Mouse (Mus musculus): Measurements from ENCODE around the gene Ubac2. TPM values are rescaled to one million over a fixed set of nuclear protein-coding genes. Genes with fewer than 3 reads are reported as not detected.

The Ubac2 gene
- polyA plus RNA-seq (2012; rRNA removed) = 9.4 and 10.1 TPM in 2 replicates
- 16.4 TPM in 2 replicates for polyA plus RNA-seq (2014; fragmentation: Nextera tagmentation; extraction: Ambion mirVana)

DNA sequence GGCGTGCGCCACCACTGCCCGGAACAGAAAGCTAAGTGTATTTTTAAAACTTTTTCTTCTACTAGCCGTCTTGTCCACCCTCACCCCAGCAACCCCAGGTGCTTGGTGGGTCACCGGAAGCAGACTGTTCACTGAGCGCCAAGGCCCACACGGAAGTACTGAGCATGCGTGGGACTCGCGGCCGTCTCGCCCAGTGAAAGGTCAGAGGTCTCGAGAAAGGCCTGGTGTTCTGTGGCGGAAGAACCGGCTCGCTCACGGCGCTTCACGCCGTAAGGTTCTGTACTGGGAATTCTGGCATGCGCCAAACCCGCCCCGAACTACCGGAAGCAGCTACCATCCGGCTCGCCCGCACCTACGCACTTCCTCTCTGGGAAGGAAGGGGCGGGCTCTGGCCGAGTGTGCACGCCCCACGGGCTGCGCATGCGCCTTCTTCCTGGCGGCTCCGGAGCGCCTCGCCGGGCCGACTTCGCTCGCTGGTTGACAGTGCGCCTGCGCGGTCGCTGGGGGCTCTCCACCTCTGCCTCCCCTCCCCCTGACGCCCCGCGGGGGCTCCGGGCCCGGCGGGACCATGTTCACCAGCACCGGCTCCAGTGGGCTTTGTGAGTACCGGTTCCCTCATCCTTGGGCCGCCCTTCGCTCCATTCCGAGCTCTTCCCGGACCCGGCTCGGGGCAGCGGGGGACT is at the start of gene Ubac2:
TSS of gene Ubac2 (plus strand) at position 445 of the 683 bp plus-strand sequence.
- Histone ChIP-seq H3K4me1 (replicated peaks; ENCODE audit: control insufficient read depth in 2 of 2, insufficient read depth in 2 of 2, low read length in 1 of 2) (peaks cover 3 to 13% of the 10 kb centered on the region in 2 experiments; a peak in 2 of 4 replicates), H3K27me3 (ENCODE audit: control insufficient read depth, insufficient read depth, low read length) (no peaks in the 10 kb centered on the region), H3K36me3 (replicated peaks; ENCODE audit: control insufficient read depth, insufficient read depth, low read depth) (no peaks in the 10 kb centered on the region), H3K9ac (replicated peaks) (peak within 1 kb of the TSS; percentile 83), H3K4me3 (ENCODE audit: insufficient read depth in 1 of 2, low read depth in 2 of 2, low read length in 2 of 2) (peak within 1 kb of the TSS; percentile 71), H3K4me2 (ENCODE audit: low read depth) (peak within 1 kb of the TSS; percentile 93), H3K27ac (peak within 1 kb of the TSS; percentile 90), H3K9me3 (ENCODE audit: control insufficient read depth, low read length) (no peaks in the 10 kb centered on the region)
- under 1% methylated on average over 59 of the region's 61 CpGs for WGBS (ENCODE audit: insufficient replicate concordance)
- TF ChIP-seq EP300 (IDR thresholded peaks at IDR 0.05; ENCODE audit: low read depth) (no peak), CTCF (IDR thresholded peaks at IDR 0.05; ENCODE audit: low read depth) (peak; percentile 16; the same call in 1 of the 2 replicates)
- ATAC-seq (ENCODE audit: insufficient read depth) (peak; percentile 97), DNase-seq (ENCODE audit: low read depth in 3 of 3, low spot score in 3 of 3) (peak; percentile 91 to 93 (median 93))

DNA sequence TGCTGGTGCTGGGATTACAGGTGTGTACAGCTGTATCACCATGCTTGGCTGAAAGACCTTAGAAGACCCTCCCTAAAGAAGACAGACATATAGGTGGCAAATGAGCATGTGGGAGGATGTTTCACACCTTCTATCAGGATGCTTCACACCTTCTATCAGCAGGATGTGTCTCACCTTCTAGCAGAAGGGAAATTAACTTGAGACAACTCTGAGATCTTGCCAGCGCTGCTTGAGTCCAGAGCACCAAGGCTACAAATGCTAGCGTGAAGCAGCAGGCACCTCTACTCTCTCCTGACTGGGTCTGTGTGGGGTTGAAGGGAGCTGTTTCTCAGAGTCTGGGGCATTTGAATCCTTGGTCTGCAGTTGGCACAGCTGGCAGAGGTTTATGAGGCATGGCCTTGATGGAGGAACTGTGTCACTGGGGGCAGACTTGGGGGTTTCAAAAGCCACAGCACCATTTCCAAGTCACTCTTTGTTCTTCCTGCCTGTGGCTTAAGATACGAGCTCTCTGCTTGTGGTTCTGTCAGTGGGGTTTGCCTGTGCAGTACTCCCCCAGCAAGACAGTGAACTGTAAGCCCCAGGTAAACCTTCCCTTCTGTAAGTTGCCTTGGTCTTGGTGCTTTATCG is 48.5 kb upstream of the Ubac2 start:
- no peaks in the 10 kb centered on the region; a peak in 1 of 4 replicates for H3K4me1 ChIP-seq (replicated peaks; ENCODE audit: control insufficient read depth in 2 of 2, insufficient read depth in 2 of 2, low read length in 1 of 2)
- no peaks in the 10 kb centered on the region for H3K27me3 ChIP-seq (ENCODE audit: control insufficient read depth, insufficient read depth, low read length)
- DNase-seq (ENCODE audit: low read depth in 3 of 3, low spot score in 3 of 3) = no peak
- no peak for ATAC-seq (ENCODE audit: insufficient read depth)
- TF ChIP-seq EP300 (IDR thresholded peaks at IDR 0.05; ENCODE audit: low read depth) (no peak), CTCF (IDR thresholded peaks at IDR 0.05; ENCODE audit: low read depth) (no peak)
- no peak overlapping the region for H3K27ac ChIP-seq
- no peak overlapping the region for H3K4me2 ChIP-seq (ENCODE audit: low read depth)
- WGBS (ENCODE audit: insufficient replicate concordance) = 63% methylated on average over 4 of the region's 4 CpGs
- no peaks in the 10 kb centered on the region for H3K36me3 ChIP-seq (replicated peaks; ENCODE audit: control insufficient read depth, insufficient read depth, low read depth)
- no peaks in the 10 kb centered on the region for H3K9me3 ChIP-seq (ENCODE audit: control insufficient read depth, low read length)
- H3K9ac ChIP-seq (replicated peaks) = no peak overlapping the region
- H3K4me3 ChIP-seq (ENCODE audit: insufficient read depth in 1 of 2, low read depth in 2 of 2, low read length in 2 of 2) = no peak overlapping the region

DNA sequence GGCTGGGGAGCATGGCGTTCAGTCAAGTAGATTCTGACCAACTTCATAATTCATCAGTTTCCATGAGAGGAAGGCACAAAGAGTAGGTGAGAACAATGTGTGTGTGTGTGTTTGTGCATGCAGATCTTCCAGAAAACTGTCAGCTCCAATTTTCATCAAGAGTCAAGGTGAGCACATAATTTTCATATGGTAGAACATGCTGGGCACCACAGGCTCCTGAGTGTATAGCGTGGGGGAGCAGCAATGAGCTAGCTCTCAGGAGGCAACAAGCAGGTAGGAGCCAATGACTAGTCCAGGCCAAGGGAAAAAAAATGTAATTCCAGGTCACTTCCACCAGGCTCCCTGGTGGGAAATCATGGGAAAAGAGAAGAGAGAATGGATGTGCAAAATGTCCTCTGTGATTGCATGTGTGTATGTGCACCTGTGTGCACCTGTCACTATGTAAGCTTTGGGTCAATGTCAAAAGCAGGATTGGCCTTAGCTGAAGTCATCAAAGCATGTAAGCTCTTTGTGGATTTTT is 45.4 kb upstream of the Ubac2 start:
- H3K9ac ChIP-seq (replicated peaks) = no peak overlapping the region
- TF ChIP-seq CTCF (IDR thresholded peaks at IDR 0.05; ENCODE audit: low read depth) = no peak
- ATAC-seq (ENCODE audit: insufficient read depth) = no peak
- no peaks in the 10 kb centered on the region for H3K9me3 ChIP-seq (ENCODE audit: control insufficient read depth, low read length)
- no peak for DNase-seq (ENCODE audit: low read depth in 3 of 3, low spot score in 3 of 3)
- H3K27me3 ChIP-seq (ENCODE audit: control insufficient read depth, insufficient read depth, low read length) = no peaks in the 10 kb centered on the region
- H3K4me2 ChIP-seq (ENCODE audit: low read depth) = no peak overlapping the region
- WGBS (ENCODE audit: insufficient replicate concordance) = 56% methylated on average over 2 of the region's 2 CpGs
- no peak overlapping the region for H3K27ac ChIP-seq
- no peaks in the 10 kb centered on the region for H3K4me1 ChIP-seq (replicated peaks; ENCODE audit: control insufficient read depth in 2 of 2, insufficient read depth in 2 of 2, low read length in 1 of 2)
- no peaks in the 10 kb centered on the region for H3K36me3 ChIP-seq (replicated peaks; ENCODE audit: control insufficient read depth, insufficient read depth, low read depth)
- no peak overlapping the region for H3K4me3 ChIP-seq (ENCODE audit: insufficient read depth in 1 of 2, low read depth in 2 of 2, low read length in 2 of 2)

DNA sequence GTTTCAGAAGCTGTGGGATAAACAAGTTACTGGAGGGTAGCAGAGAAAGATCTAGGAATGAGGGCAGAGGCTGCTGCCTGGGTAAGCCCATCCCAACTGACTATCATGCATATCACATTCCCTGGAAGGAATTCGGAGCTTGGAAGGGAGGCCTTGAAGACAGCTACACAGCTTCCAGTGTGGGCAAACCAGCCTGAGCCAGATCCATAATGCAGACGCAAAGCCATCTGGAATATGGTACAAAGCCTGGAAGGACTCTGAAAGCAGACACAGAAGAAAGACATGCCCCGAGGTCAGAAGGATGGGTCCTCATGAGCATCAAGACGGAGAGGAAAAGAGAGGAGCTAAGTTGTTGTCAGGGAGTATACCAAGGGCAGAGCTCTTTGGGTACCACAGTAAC is 40.3 kb upstream of the Ubac2 start:
- H3K27ac ChIP-seq = no peak overlapping the region
- ATAC-seq (ENCODE audit: insufficient read depth) = no peak
- no peaks in the 10 kb centered on the region for H3K9me3 ChIP-seq (ENCODE audit: control insufficient read depth, low read length)
- 65% methylated on average over 4 of the region's 4 CpGs for WGBS (ENCODE audit: insufficient replicate concordance)
- H3K4me3 ChIP-seq (ENCODE audit: insufficient read depth in 1 of 2, low read depth in 2 of 2, low read length in 2 of 2) = no peak overlapping the region
- H3K36me3 ChIP-seq (replicated peaks; ENCODE audit: control insufficient read depth, insufficient read depth, low read depth) = no peaks in the 10 kb centered on the region
- H3K27me3 ChIP-seq (ENCODE audit: control insufficient read depth, insufficient read depth, low read length) = no peaks in the 10 kb centered on the region
- no peak for TF ChIP-seq EP300 (IDR thresholded peaks at IDR 0.05; ENCODE audit: low read depth)
- TF ChIP-seq CTCF (IDR thresholded peaks at IDR 0.05; ENCODE audit: low read depth) = no peak
- DNase-seq (ENCODE audit: low read depth in 3 of 3, low spot score in 3 of 3) = no peak
- H3K4me1 ChIP-seq (replicated peaks; ENCODE audit: control insufficient read depth in 2 of 2, insufficient read depth in 2 of 2, low read length in 1 of 2) = no peaks in the 10 kb centered on the region
- no peak overlapping the region for H3K9ac ChIP-seq (replicated peaks)
- no peak overlapping the region for H3K4me2 ChIP-seq (ENCODE audit: low read depth)

DNA sequence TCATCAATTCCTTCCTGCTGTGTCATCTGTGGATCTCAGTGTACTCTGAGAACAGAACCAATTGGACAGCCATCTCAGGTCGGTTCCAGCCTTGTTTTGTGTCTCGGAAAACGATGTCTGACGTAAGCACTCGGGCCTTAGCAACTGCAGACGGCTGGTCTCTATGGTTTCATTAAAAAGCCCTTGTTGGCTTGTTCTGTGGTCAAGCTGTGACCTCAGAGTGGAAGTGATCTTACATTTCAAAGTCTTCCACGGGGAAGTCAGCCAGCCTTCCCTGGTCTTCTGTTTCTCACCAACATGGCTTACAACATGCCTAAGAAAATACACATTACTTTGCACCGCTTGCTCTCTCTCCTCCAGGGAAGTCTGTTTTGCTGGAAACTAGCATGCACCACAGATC is 38.2 kb upstream of the Ubac2 start:
- WGBS (ENCODE audit: insufficient replicate concordance) = 49% methylated on average over 8 of the region's 8 CpGs

More for the DNA sequence above, 38.2 kb upstream of the Ubac2 start:
- H3K27ac ChIP-seq = no peak overlapping the region
- H3K9ac ChIP-seq (replicated peaks) = no peak overlapping the region
- no peak overlapping the region for H3K4me2 ChIP-seq (ENCODE audit: low read depth)
- H3K4me3 ChIP-seq (ENCODE audit: insufficient read depth in 1 of 2, low read depth in 2 of 2, low read length in 2 of 2) = no peak overlapping the region
- DNase-seq (ENCODE audit: low read depth in 3 of 3, low spot score in 3 of 3) = no peak
- H3K4me1 ChIP-seq (replicated peaks; ENCODE audit: control insufficient read depth in 2 of 2, insufficient read depth in 2 of 2, low read length in 1 of 2) = no peaks in the 10 kb centered on the region
- H3K27me3 ChIP-seq (ENCODE audit: control insufficient read depth, insufficient read depth, low read length) = no peaks in the 10 kb centered on the region
- ATAC-seq (ENCODE audit: insufficient read depth) = no peak
- no peaks in the 10 kb centered on the region for H3K36me3 ChIP-seq (replicated peaks; ENCODE audit: control insufficient read depth, insufficient read depth, low read depth)
- TF ChIP-seq EP300 (IDR thresholded peaks at IDR 0.05; ENCODE audit: low read depth) (no peak), CTCF (IDR thresholded peaks at IDR 0.05; ENCODE audit: low read depth) (no peak)
- H3K9me3 ChIP-seq (ENCODE audit: control insufficient read depth, low read length) = no peaks in the 10 kb centered on the region
